Mouse (Mus musculus) retina, embryonic 14.5 days (tissue): Measurements from ENCODE around the gene Best3.

ENCODE experiments used
- DNase-seq: peaks from one replicate; pipeline ENCODE4 v3.0.0-alpha.2; 2015; ENCODE audit warnings: low spot score

Best3 gene

GRCm38 (mm10) chr10:116986264-116987082 is at the start of gene Best3:
Gene Best3 (plus strand): TSS chr10:116986314.
- DNase-seq, result peak; percentile 37

DNA sequence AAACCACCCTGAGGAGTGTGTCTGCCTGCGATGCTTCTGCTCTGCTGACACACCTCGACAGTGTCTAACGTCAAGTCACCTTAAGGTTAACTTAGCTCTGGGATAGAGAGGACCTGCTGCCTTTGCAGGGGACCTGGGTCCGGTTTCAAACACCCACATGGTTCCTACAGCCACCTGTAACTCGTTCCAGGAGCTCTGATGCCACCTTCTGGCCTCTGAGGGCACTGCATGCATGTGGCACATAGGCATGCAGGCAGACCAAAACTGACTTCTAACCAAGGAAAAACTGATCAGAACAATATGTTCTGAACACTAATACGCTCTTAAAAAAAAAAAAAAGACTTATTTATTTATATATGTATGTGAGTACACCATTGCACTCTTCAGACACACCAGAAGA is 43.1 kb upstream of the Best3 start:
- DNase-seq, result no peak

DNA sequence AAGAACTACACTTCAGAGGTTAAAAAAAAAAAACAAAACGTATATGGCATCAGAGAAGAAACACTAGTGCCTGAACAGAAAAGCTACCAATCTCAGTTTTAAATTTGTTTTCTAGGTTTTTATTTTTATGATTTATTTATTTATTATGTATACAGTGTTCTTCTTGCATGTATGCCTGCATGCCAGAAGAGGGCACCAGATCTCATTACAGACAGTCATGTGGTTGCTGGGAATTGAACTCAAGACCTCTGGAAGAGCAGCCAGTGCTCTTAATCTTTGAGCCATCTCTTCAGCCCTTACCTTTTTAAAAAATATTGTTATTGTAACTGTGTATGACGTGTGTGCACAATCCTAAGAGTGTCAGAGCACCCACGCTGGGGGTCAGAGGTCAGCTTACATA is 42.0 kb upstream of the Best3 start:
- no peak for DNase-seq

GRCm38 (mm10) chr10:116944940-116945339 is 41.2 kb upstream of the Best3 start:
- no peak for DNase-seq

- DNase-seq, result no peak
Measured at GRCm38 (mm10) chr10:116948414-116948813, 37.7 kb upstream of the Best3 start.

- peak; percentile 67 for DNase-seq
Measured at GRCm38 (mm10) chr10:116949111-116950008, 36.8 kb upstream of the Best3 start.

DNA sequence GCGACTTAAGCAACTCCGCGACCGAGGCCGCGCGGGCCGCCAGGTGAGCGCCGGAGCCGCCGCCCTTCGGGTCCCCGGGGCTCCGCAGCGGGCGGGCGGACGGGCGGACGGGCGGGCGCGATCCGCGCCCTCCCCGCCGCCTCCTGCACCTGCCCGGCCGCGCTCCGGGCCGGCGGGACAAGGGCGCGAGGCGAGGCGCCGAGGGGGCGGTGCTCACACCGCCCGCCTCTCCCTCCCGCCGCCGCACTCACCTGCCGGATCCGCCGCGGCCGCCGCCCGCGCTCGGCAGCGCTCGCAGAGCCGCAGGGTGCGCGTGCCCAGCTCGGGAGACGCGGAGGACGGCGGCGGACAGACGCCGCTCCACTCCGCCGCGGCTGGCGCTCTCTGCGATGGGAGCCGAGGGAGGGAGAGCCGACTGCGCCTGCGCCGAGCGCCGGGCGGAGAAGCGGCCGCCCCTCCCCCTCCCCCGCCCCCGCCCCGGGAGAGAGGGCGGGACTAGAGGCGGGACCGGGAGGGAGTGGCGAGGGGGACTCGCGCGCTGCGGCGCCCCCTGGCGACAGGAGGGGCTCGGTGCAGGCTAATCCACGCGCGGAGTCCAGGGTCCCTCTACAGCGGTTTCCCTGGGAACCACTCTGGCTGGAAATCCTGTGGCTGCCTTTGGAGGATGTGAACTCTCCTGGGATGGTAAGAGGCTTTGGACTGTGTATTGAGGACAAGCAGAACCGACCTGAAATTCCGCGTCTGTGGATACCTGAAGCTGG is 35.9 kb upstream of the Best3 start, which contains the start of gene Rab3ip:
TSS of gene Rab3ip (minus strand) at position 761 of the 761 bp plus-strand sequence.
- DNase-seq, result peak; percentile 93

DNA sequence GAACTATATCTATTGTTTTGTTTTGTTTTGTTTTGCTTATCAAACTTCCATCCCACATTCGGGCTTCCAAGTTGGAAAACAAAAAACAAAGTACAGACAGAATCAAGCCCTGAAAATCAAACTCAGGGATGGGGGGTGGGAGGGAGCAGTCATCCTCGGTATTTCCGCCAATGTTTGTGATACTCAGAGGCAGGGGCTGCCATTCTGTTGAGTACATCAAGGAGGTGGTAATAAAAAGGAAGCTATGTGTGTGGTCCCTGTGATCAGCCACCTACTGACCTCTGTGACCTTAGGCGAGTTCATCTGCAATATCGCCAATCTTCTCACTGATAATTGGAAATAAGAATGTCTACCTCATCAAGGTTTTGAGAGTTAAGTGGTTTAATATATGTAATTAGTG is 35.2 kb upstream of the Best3 start:
- DNase-seq, result peak; percentile 15

GRCm38 (mm10) chr10:116955191-116955590 is 30.9 kb upstream of the Best3 start:
- DNase-seq, result no peak

DNA sequence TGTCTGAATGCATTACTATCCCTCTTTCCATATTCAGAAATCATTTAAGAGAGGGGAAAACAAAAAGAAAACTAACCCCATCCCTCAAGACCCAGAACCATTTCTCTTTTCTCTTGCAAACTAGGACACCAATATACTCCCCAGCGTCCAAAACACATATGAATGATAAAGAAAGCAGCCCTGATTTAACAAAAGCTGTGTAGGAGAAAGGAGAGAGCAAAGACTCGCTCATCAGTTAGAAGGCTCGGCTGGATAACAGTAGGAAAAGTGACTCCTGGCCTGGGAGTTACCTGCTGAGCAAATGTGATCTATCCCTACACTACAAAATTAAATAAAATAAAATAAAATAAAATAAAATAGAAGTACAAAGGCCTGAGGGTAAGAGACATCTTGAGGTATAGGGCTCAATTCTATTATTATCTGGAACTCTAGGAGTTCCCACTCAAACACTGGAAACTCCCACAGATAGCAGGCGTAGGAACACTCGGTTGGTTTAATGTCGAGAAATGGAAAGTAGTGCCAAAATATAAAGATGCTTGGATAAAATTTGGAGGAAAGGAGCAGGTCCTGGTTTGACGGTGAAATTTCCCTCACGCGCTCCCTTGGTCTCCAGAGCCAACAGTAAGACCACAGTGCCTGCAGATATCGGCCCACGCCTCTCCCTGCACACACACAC is 29.5 kb upstream of the Best3 start:
- no peak for DNase-seq

DNA sequence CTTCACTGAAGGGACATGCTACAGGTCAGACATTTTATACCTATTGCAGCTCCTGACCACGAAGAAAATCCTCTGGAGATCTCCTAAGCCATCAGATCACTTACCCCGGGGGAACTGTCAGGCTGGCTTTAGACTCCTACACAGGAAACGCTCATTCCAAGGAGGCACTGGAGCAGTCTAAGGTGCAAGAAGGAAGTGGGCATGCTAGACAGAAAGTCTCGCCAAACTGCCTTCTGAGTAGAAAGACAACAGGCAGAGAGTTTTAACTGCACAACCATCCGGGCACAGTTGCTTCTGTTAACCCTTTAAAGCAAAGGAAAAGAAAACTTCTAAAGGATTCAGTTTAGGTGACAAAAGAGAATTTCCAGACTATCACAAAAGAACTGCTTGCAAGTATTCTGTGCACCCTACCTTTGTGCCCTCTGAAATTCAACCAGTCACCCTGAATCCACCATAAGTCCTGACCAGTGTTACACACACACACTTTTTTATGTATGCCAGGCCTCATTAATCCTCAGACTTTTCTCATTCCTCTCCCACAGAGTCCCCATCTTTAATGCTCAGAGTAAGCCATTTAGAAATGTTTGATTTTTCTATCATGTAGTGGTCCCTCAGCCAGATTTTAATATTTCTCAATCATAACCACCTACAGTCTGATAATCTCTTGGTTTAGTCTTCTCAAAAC is 28.1 kb upstream of the Best3 start:
- no peak for DNase-seq

DNA sequence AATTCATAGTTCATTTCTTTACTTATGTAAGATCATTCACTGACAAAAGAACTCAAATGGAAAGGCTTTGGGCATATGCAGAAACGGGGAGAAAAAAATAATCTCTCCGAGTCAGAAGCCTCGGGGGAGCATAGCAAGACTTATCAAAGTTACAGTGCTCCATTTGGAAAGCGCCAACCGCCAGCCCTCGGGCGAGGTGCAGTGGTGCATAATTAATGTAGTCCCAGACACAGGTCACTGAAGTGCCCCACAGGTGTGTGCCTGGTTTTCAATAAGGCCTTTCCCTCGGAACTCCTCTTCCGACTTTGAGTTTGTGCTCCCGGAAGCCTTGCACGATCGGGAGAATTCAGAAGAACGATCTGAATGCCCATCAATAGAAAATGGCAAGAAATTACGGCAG is 24.0 kb upstream of the Best3 start:
- DNase-seq, result no peak

- DNase-seq, result peak; percentile 20
Measured at GRCm38 (mm10) chr10:116962803-116963202, 23.3 kb upstream of the Best3 start.

DNA sequence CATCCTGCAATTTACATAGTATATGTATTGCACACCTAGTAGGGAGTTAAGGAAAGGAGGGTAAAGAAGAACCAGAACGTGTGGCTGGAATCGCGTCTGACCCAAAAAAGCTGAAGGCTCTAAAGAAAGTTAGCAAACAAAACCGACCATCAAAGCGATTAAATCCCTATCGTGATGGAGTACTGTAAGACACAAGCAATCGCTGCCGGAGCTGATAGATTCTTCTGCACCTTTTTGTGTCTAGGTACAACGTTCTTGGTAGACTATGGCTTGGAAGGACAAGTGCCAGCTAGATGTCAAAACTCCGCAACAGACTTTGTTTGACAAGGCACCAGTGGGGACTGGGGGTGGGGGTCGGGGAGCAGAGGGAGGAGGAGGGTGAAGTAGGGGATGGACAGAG is 22.0 kb upstream of the Best3 start:
- no peak for DNase-seq

DNA sequence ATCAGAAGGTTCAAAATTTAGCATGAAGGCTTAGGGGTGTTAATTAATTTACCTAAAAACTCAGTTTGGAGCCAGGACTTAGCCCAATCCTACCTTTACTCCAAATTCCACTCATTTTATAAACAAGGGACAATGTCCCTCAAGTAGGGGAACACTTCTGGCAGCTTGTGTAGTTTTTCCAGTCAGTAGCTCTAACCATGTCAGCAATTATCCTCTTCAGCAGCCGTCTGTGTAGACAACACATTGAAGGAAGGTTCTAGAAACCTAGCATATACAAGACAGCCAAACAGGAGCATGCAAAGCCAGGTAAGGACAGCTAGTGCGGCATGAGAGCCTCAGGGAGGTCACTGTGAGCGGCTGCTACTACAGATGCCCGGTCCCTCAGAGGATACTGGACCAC is 21.5 kb upstream of the Best3 start:
- no peak for DNase-seq

GRCm38 (mm10) chr10:116965297-116965696 is 20.8 kb upstream of the Best3 start:
- DNase-seq, result no peak

DNA sequence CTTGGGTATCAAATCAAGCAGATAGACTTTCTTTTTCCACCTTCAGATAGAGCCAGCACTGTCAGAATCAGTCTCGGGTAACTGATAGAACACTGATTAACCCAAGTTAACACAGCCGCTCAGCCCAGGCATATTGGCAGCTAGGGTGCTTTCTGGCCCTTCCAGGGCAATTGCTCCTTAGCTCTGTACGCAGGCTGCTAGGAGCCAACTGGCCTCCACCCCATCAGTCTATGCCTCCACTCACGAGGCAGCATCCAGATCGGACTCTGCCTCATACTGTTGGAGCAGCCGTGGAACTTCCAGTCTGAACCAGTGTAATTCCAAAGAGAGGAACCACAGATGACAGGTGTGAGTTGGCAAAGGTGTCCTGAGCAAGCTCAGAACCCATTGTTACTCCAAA is 20.0 kb upstream of the Best3 start:
- no peak for DNase-seq

DNA sequence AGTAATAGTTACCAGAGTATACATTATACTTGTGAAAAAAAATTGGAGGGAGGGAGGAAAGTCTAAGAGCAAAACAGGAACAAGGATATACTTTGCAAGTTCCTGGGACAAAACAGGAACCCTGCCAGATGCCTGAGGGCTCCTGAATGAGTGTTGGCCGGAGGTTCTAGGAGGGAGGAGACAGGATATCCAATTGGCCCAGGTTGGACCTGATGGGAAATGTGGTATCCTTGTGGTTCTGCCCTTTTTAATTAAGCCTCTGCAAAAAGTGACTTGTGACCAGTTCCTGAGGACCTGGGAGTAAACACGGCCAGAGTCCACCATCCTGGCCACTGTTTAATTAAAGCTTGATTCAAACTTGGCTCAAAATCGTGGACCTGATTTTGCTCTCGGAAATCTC is 17.4 kb upstream of the Best3 start:
- DNase-seq, result no peak

GRCm38 (mm10) chr10:116972509-116972908 is 13.6 kb upstream of the Best3 start, which contains the start of gene Gm10271:
Gene Gm10271 (minus strand): TSS chr10:116972609.
- DNase-seq, result no peak

GRCm38 (mm10) chr10:116977455-116977854 is 8.7 kb upstream of the Best3 start:
- DNase-seq, result no peak

DNA sequence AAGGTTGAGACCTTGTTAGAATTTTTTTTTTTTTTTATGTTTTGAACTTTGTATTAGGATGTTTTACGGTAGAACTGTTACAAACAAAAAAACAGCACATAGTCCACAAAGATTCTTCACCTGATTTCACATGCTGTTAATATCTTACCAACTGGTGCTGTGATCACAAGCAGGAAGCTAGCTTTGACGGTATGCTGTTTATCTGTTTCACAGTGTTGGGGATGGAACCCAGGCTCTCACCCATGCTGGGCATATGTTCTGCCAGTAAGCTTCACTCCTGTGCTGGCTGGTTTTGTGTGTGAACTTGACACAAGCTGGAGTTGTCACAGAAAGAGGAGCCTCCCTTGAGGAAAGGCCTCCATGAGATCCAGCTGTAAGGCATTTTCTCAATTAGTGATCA is 8.3 kb upstream of the Best3 start:
- DNase-seq, result no peak
